ENCODE assay signal across 18 mouse cellular contexts in the genomic region with DNA sequence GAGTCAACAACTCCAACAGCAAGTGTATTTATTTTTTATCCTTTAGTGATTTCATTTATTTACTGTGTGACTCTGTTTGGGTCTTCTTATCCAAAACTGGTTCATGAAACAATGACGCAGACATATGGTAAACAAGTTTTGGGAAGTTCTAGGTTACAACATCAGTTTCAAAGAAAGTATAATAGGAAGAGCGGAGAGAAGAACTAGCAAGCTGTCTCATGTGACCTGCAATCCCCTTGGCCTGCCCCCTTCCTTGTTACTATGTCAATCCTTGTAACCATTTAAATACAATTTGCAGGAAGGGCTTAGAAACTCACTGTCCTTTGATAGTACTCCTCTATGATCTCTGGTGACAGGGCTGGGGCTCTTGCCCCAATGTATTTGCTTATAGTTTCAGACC.
"Had no signal": no experiment of that assay in that cellular context is flagged by ENCODE, and none has a peak within 500 bp of the region (broad histone marks: within the 10 kb centered on the region; RNA-seq: fewer than 3 reads in every experiment).

No protein-coding gene starts in this region.

- H3K36me3 ChIP-seq: limb, embryonic 13.5 days; liver, embryonic 13.5 days; midbrain, embryonic 12.5 days had no signal

- H3K9me3 ChIP-seq: limb, embryonic 13.5 days; liver, embryonic 13.5 days; megakaryocyte, embryonic 14.5 days; midbrain, embryonic 12.5 days had no signal

- H3K27me3 ChIP-seq: limb, embryonic 13.5 days; liver, embryonic 13.5 days; midbrain, embryonic 12.5 days had no signal

- ATAC-seq: hindbrain, embryonic 16.5 days; inflammation-experienced regulatory T-cells, adult 6 months; intestine, postnatal 0 days; midbrain, embryonic 16.5 days had no signal

- H3K9ac ChIP-seq: limb, embryonic 13.5 days; liver, embryonic 13.5 days; midbrain, embryonic 12.5 days had no signal

- H3K4me2 ChIP-seq: limb, embryonic 13.5 days; liver, embryonic 13.5 days; midbrain, embryonic 12.5 days had no signal

- H3K27ac ChIP-seq: kidney, postnatal 0 days; layer of hippocampus, adult 2 months; limb, embryonic 13.5 days; liver, embryonic 13.5 days; midbrain, embryonic 12.5 days had no signal

- H3K4me1 ChIP-seq: limb, embryonic 13.5 days; liver, embryonic 13.5 days; midbrain, embryonic 12.5 days had no signal

- H3K4me3 ChIP-seq: layer of hippocampus, adult 2 months; limb, embryonic 13.5 days; liver, embryonic 13.5 days; megakaryocyte, embryonic 14.5 days; midbrain, embryonic 12.5 days had no signal

- DNase-seq: kidney, adult 8-10 months; kidney, postnatal 36 days; left cerebral cortex, postnatal 4 days; liver, embryonic 13.5 days; lung, postnatal 10 days; right cerebral cortex, adult 18-20 months; right cerebral cortex, postnatal 25 days; thymus, adult 18-20 months; thymus, postnatal 14 days had no signal
